Mouse (Mus musculus) liver, embryonic 11.5 days (tissue): ENCODE results near the gene Scn2b. TPM values are rescaled to one million over a fixed set of nuclear protein-coding genes. Genes with fewer than 3 reads are reported as not detected.

Experiments used
- ATAC-seq: fragments of 200-750 bp; cut with Nextera tagmentation; replicated peaks from 2 replicates; pipeline ENCODE4 v1.8.0; 2017; ENCODE audit warnings: moderate number of reproducible peaks, mild to moderate bottlenecking, moderate TSS enrichment, moderate library complexity; ENCODE audit not compliant: low FRiP score
- DNase-seq: peaks from one replicate; pipeline ENCODE4 v3.0.0-alpha.2; 2017; ENCODE audit warnings: low spot score
- H3K27ac ChIP-seq: fragments of 300-500 bp; sonication (generic); 2 replicates; pipeline ENCODE4 v1.5.1; 2014; ENCODE audit warnings: mild to moderate bottlenecking, low read depth, low read length, control low read depth
- H3K27me3 ChIP-seq: fragments of 300-500 bp; sonication (generic); replicated peaks from 2 replicates; pipeline ENCODE4 v1.6.1; 2014; ENCODE audit warnings: low read length, mixed read lengths; ENCODE audit not compliant: control insufficient read depth, insufficient read depth
- H3K36me3 ChIP-seq: fragments of 300-500 bp; sonication (generic); 2 replicates; pipeline ENCODE4 v1.6.1; 2014; ENCODE audit warnings: mild to moderate bottlenecking, low read length, moderate library complexity, mixed read lengths; ENCODE audit not compliant: control insufficient read depth, insufficient read depth
- H3K4me1 ChIP-seq: fragments of 300-500 bp; sonication (generic); replicated peaks from 2 replicates; pipeline ENCODE4 v1.6.1; 2014; ENCODE audit warnings: low read length, mixed read lengths; ENCODE audit not compliant: control insufficient read depth, insufficient read depth
- H3K4me2 ChIP-seq: fragments of 300-500 bp; sonication (generic); 2 replicates; pipeline ENCODE4 v1.6.1; 2014; ENCODE audit warnings: mild to moderate bottlenecking, control low read depth, moderate library complexity
- H3K4me3 ChIP-seq: fragments of 300-500 bp; sonication (generic); 2 replicates; pipeline ENCODE4 v1.5.1; 2014; ENCODE audit warnings: low read depth, low read length, control low read depth
- H3K9ac ChIP-seq: fragments of 300-500 bp; sonication (generic); 2 replicates; pipeline ENCODE4 v1.6.1; 2014; ENCODE audit warnings: low read depth, low read length, control low read depth
- H3K9me3 ChIP-seq: fragments of 300-500 bp; sonication (generic); 2 replicates; pipeline ENCODE4 v1.6.1; 2016; ENCODE audit warnings: low read length, inconsistent platforms, mixed read lengths; ENCODE audit not compliant: control insufficient read depth
- WGBS: fragments of 180-500 bp; shearing (Covaris S2); extraction: QIAGEN DNeasy Blood & Tissue Kit; methylation state at CpG from one replicate; pipeline ENCODE4 v1.1.7; 2014; 5-methylcytosine and 5-hydroxymethylcytosine counted together
- polyA plus RNA-seq: library from polyadenylated mRNA; unstranded; fragments of >200 nt; fragmentation: Nextera tagmentation; extraction: Ambion mirVana; gene quantifications from 2 replicates; pipeline ENCODE4 v1.2.1, GENCODE M21; 2014

Gene Scn2b
- 1.9 and 2.3 TPM in 2 replicates for polyA plus RNA-seq

- 3% methylated on average over 13 of the region's 13 CpGs for WGBS
- Histone ChIP-seq H3K36me3 (no peaks in the 10 kb centered on the region), H3K9ac (peak within 1 kb of the TSS; percentile 42), H3K27me3 (peaks cover 22% of the 10 kb centered on the region), H3K9me3 (no peaks in the 10 kb centered on the region), H3K4me2 (peak within 1 kb of the TSS; percentile 47), H3K4me1 (0 out of 2 replicates have a peak, but pooled peaks cover 4% of the 10 kb centered on the region), H3K4me3 (peak within 1 kb of the TSS; percentile 51), H3K27ac (peak within 1 kb of the TSS; percentile 35; the same call in 1 of the 2 replicates)
- no peak for DNase-seq
- ATAC-seq: no peak
Measured at GRCm38 (mm10) chr9:45117741-45118431, at the start of gene Scn2b. Scn2b (plus strand) TSS chr9:45117782.

DNA sequence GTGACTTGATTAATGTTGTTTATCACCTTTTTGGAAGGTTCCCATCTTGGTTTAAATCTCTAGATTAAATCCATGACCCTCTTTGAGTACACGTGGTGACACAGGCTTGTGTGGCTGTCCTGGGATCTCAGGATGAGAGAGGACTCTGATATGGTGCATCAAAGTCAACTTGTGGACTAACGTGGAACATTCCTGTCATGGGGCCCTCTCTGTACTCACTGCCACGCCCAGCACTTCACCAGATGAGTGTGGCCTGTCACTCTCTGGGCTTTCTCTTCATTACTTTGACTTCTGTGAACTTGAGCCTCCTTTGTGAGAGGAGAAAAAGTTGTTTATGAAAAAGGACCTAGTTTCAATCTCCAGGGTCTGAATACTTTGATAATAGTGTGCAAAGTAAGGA is 45.8 kb upstream of the Scn2b start:
- WGBS: 55% methylated on average over 3 of the region's 3 CpGs
- Histone ChIP-seq H3K27me3 (no peaks in the 10 kb centered on the region), H3K9ac (no peak overlapping the region)

DNA sequence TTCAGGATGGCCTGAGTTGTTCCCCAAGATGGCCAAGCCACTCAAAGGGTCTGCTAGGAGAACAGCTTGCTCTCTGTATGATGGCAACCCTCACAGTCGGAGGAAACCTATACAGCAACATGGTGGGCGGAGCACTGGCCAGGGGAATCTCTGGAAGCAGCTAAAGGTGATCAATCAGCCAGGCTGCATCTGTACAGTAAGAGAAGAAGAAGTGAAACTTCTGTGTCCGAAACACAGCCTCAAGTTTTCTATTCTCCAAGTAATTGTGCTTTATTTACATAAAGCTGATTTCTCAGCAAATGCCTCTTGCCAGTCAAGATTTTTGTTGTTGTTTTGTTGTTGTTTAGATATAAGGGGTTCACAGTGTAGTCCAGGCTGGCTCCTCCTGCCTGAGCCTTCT is 39.7 kb upstream of the Scn2b start:
- DNase-seq (no peak), ATAC-seq (no peak)
- no peaks in the 10 kb centered on the region for H3K9me3 ChIP-seq
- H3K4me2 ChIP-seq: no peak overlapping the region
- H3K4me1 ChIP-seq: no peaks in the 10 kb centered on the region
- no peak overlapping the region for H3K27ac ChIP-seq
- no peaks in the 10 kb centered on the region for H3K27me3 ChIP-seq
- H3K36me3 ChIP-seq: no peaks in the 10 kb centered on the region
- 61% methylated on average over 3 of the region's 3 CpGs for WGBS
- H3K9ac ChIP-seq: no peak overlapping the region
- no peak overlapping the region for H3K4me3 ChIP-seq

More for the DNA sequence above, 45.8 kb upstream of the Scn2b start:
- H3K36me3 ChIP-seq: no peaks in the 10 kb centered on the region
- no peaks in the 10 kb centered on the region for H3K4me1 ChIP-seq
- no peak overlapping the region for H3K4me2 ChIP-seq
- H3K4me3 ChIP-seq: no peak overlapping the region
- no peak for ATAC-seq
- no peak for DNase-seq
- no peaks in the 10 kb centered on the region for H3K9me3 ChIP-seq
- H3K27ac ChIP-seq: no peak overlapping the region

DNA sequence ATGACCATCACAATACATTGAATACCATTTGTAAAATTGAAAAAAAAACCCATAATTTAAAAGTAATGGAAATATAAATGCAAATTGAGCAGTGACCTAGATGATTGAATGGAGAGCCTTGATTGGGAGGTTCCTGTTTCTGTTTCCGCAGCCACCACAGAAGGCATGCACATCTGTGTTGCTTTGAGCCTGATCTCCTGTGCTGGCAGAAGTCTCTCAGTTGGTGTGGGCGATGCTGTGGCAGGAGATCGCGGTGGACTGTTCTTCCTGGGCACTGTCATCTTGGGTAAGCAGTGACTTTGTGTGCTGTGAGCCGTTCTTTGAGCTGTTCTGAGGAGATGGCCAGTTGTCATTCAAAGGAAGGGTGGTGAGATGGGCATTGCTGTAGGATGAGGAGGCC is 38.6 kb upstream of the Scn2b start, which contains the start of gene Jaml:
TSS of gene Jaml (plus strand) at position 173 of the 400 bp plus-strand sequence.
- no peak within 1 kb of the TSS for H3K27ac ChIP-seq
- no peak within 1 kb of the TSS for H3K9ac ChIP-seq
- H3K4me2 ChIP-seq: no peak within 1 kb of the TSS
- no peaks in the 10 kb centered on the region for H3K36me3 ChIP-seq
- H3K4me3 ChIP-seq: no peak within 1 kb of the TSS
- DNase-seq: no peak
- H3K27me3 ChIP-seq: no peaks in the 10 kb centered on the region
- H3K9me3 ChIP-seq: no peaks in the 10 kb centered on the region
- ATAC-seq: no peak
- no peaks in the 10 kb centered on the region for H3K4me1 ChIP-seq
- 77% methylated on average over 5 of the region's 5 CpGs for WGBS

DNA sequence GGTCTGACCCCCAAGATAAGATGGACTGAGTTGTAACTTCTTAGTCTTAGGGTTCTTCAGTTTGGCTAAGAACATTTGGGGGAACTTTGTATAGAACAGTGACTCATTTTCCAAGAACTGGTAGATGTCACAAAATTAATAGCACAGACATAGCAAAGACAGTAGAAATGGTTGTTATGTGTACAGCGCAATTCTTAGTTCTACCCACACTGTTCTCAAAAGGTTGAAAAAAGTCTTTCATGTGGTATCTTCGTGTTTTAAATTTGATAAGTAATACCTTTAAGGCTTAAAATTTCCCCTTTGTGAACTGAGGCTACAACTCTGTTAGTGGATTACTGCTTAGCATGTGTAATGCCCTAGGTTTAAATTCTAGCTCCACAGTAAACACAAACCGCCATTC is 34.5 kb upstream of the Scn2b start:
- Histone ChIP-seq H3K4me3 (no peak overlapping the region), H3K36me3 (no peaks in the 10 kb centered on the region), H3K27me3 (no peaks in the 10 kb centered on the region), H3K4me1 (no peaks in the 10 kb centered on the region), H3K27ac (no peak overlapping the region), H3K9ac (no peak overlapping the region), H3K4me2 (no peak overlapping the region), H3K9me3 (no peaks in the 10 kb centered on the region)
- ATAC-seq (no peak), DNase-seq (no peak)
- 75% methylated on average over 3 of the region's 3 CpGs for WGBS

DNA sequence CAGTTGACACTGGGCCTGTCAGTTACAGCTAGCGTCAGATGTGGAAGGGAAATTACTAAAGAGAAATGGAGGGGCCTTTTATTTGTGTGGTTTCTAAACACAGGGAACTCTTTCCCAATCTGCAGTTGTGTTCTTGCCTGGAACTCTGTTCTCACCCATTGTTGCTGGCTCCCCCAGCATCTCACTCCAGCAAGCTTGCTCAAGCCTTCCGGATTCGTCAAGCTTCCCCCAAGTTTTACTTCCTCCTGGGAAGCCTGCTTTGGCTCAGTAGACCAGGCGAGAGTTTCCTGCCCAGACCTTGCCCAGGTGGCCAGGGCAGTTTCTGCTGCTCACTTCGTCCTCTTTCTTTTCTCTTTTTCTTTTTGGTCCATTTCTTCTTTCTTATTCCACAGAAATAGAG is 33.0 kb upstream of the Scn2b start:
- no peak overlapping the region for H3K27ac ChIP-seq
- H3K4me2 ChIP-seq: no peak overlapping the region
- WGBS: 47% methylated on average over 5 of the region's 5 CpGs
- ATAC-seq (no peak), DNase-seq (no peak)
- H3K9me3 ChIP-seq: no peaks in the 10 kb centered on the region
- H3K9ac ChIP-seq: no peak overlapping the region
- no peak overlapping the region for H3K4me3 ChIP-seq
- no peaks in the 10 kb centered on the region for H3K36me3 ChIP-seq
- no peaks in the 10 kb centered on the region for H3K4me1 ChIP-seq
- H3K27me3 ChIP-seq: no peaks in the 10 kb centered on the region

- Histone ChIP-seq H3K4me3 (no peak overlapping the region), H3K27ac (no peak overlapping the region), H3K4me2 (no peak overlapping the region), H3K9ac (no peak overlapping the region), H3K27me3 (no peaks in the 10 kb centered on the region), H3K36me3 (no peaks in the 10 kb centered on the region), H3K4me1 (no peaks in the 10 kb centered on the region), H3K9me3 (no peaks in the 10 kb centered on the region)
- 68% methylated on average over 12 of the region's 12 CpGs for WGBS
- DNase-seq (no peak), ATAC-seq (no peak)
Measured at GRCm38 (mm10) chr9:45085741-45086690, 31.6 kb upstream of the Scn2b start.

GRCm38 (mm10) chr9:45088040-45088439 is 29.5 kb upstream of the Scn2b start:
- DNase-seq (no peak), ATAC-seq (no peak)
- no peaks in the 10 kb centered on the region for H3K36me3 ChIP-seq
- H3K4me1 ChIP-seq: 0 out of 2 replicates have a peak, but pooled peaks cover 2% of the 10 kb centered on the region
- no peaks in the 10 kb centered on the region; the same call in 1 of the 2 replicates for H3K27me3 ChIP-seq
- no peak overlapping the region for H3K4me3 ChIP-seq
- H3K4me2 ChIP-seq: no peak overlapping the region
- no peak overlapping the region for H3K9ac ChIP-seq
- H3K27ac ChIP-seq: no peak overlapping the region
- no peaks in the 10 kb centered on the region for H3K9me3 ChIP-seq
